Mouse (Mus musculus) embryonic fibroblast, embryonic 13.5 days (primary cell): ENCODE data around the gene Tuba1b. TPM values are rescaled to one million over a fixed set of nuclear protein-coding genes. Genes with fewer than 3 reads are reported as not detected.
A peak's percentile ranks its signal among the peaks of the same experiment; 100 is the strongest.

Source experiments
- H3K27ac ChIP-seq: 2 replicates; pipeline ENCODE4 v1.5.1; 2012; ENCODE audit warnings: low read length, control low read depth, inconsistent platforms; ENCODE audit not compliant: insufficient read depth
- H3K4me1 ChIP-seq: 2 replicates; pipeline ENCODE4 v1.6.1; 2011; ENCODE audit warnings: low read length; ENCODE audit not compliant: control insufficient read depth, insufficient read depth
- H3K4me3 ChIP-seq: 2 replicates; pipeline ENCODE4 v1.5.1; 2011; ENCODE audit warnings: mild to moderate bottlenecking, control low read depth, low read length; ENCODE audit not compliant: insufficient read depth
- CTCF ChIP-seq: IDR thresholded peaks from 2 replicates; pipeline ENCODE4 v1.5.1; 2011; ENCODE audit warnings: mild to moderate bottlenecking, control low read depth, low read length, moderate library complexity, borderline replicate concordance; ENCODE audit not compliant: insufficient read depth
- POLR2A ChIP-seq: IDR thresholded peaks from 2 replicates; pipeline ENCODE4 v1.6.1; 2011; ENCODE audit warnings: low read depth, mild to moderate bottlenecking, control low read depth, low read length, moderate library complexity
- polyA plus RNA-seq: library from polyadenylated mRNA; stranded (reverse); fragments of >200 nt; gene quantifications from 2 replicates; pipeline ENCODE4 v1.2.4, GENCODE M21; 2011; ENCODE audit warnings: low read depth; ENCODE audit not compliant: missing spikeins, insufficient read length

Gene Tuba1b
- polyA plus RNA-seq, 1 experiment = 3,138 TPM

GRCm38 (mm10) chr15:98902600-98902999 lies 31.8 kb downstream of the Tuba1b start:
- peaks cover 2% of the 10 kb centered on the region; the same call in 1 of the 2 replicates for H3K4me1 ChIP-seq
- TF ChIP-seq POLR2A (no peak), CTCF (no peak)
- no peak overlapping the region for H3K4me3 ChIP-seq
- H3K27ac ChIP-seq = no peak overlapping the region

- Histone ChIP-seq H3K4me3 (no peak overlapping the region), H3K4me1 (peaks cover 4% of the 10 kb centered on the region; the same call in 1 of the 2 replicates), H3K27ac (no peak overlapping the region)
- TF ChIP-seq CTCF (no peak), POLR2A (no peak)
Observed at GRCm38 (mm10) chr15:98901530-98901929, 32.8 kb downstream of the Tuba1b start.

GRCm38 (mm10) chr15:98897928-98898800 lies 36.2 kb downstream of the Tuba1b start, which contains the start of gene Dhh:
TSS of gene Dhh (minus strand) at chr15:98898540.
- peaks cover 4% of the 10 kb centered on the region; the same call in 1 of the 2 replicates for H3K4me1 ChIP-seq
- no peak within 1 kb of the TSS for H3K27ac ChIP-seq
- TF ChIP-seq CTCF = no peak
- 0 out of 2 replicates have a peak within 1 kb of the TSS, but pooled peaks have one; percentile 5 for H3K4me3 ChIP-seq

GRCm38 (mm10) chr15:98897495-98897894 lies 36.9 kb downstream of the Tuba1b start:
- H3K4me1 ChIP-seq = peaks cover 4% of the 10 kb centered on the region; the same call in 1 of the 2 replicates
- TF ChIP-seq CTCF (no peak), POLR2A (no peak)
- H3K27ac ChIP-seq = no peak overlapping the region
- H3K4me3 ChIP-seq = no peak overlapping the region

DNA sequence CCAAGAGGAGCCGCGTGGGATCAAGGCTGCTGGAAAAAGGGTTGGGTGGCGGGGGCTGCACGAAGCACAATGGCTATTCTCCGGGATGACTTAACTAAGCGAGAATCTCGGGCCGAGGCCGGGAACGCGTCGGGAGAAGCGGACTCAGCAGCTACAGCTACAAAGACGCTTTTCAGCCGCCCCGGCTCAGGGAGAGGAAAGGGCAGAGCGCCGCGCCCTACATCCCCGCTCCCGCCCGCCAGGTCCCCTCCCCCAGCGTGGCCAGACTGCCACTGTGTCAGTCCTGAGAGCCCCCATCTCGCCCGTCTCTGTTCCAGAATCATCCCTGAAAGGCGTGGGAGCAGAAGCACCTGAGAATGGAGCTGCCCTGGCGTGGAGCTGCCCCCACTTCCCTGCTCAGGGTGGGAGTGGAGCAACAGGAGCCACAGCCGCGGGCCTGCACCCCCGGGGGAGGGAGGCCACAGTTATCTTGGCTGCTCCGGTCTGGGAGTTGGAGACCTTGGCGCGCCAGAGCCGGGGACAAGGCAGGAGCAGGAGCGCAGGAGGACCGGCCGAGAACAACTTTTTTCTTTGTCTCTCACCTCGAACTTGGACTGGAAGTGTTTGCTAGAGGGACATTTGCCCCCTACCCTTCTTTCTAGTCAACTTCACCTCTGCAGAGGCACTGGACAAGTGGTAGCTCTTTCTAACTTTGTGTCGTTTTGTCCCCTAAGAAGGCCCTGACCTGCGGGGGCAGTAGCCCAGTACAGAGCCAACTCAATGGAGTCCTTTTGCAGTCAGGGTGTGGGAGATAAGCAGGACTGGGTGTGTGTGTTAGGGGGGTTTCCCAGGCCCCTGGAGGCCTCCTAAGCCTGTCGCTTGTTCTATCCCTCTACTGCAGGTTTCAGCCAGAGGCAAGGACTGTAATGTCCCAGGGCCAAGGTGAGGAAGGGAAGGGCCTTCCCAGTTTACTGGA lies 38.5 kb downstream of the Tuba1b start:
- Histone ChIP-seq H3K4me3 (no peak overlapping the region), H3K4me1 (peaks cover 4% of the 10 kb centered on the region; the same call in 1 of the 2 replicates), H3K27ac (no peak overlapping the region)
- TF ChIP-seq CTCF (no peak), POLR2A (no peak)

DNA sequence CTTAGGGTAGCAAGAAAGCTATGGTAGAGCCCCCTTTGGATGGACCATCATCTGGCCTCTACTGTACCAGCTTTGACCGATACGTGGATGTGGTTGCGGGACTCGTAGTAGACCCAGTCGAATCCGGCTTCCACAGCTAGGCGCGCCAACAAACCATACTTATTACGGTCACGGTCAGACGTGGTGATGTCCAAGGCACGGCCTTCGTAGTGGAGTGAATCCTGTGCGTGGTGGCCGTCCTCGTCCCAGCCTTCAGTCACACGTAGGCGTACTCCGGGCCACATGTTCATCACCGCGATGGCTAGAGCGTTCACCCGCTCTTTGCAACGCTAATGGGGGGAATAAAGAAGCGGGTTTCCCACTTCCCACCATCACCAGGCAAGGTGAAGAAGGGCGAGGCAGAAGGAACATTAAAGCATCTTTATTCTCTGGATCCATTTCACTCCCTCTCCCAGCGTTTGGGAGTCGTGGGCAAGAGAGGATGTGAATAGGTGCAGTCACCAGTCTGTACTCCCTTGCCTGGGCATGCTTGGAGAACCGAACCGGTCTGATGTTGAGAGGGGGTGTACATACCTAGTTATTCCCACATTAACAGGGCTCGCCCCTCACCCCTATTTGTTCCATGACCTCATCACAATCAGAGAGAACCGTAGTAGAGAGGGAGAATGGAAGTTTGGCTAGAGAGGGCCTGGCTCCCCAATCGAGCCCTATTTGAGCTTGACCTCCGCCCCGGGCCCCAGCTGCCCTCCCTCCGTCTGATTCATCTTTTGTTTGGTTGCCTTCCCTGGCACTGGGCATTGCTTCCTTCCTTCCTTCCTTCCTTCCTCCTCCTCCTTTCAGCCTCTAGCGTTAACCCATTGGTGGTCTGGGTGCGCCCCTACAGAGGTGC lies 39.4 kb downstream of the Tuba1b start:
- TF ChIP-seq POLR2A = no peak
- no peak for TF ChIP-seq CTCF
- Histone ChIP-seq H3K4me3 (no peak overlapping the region), H3K4me1 (peaks cover 4% of the 10 kb centered on the region; the same call in 1 of the 2 replicates), H3K27ac (no peak overlapping the region)

DNA sequence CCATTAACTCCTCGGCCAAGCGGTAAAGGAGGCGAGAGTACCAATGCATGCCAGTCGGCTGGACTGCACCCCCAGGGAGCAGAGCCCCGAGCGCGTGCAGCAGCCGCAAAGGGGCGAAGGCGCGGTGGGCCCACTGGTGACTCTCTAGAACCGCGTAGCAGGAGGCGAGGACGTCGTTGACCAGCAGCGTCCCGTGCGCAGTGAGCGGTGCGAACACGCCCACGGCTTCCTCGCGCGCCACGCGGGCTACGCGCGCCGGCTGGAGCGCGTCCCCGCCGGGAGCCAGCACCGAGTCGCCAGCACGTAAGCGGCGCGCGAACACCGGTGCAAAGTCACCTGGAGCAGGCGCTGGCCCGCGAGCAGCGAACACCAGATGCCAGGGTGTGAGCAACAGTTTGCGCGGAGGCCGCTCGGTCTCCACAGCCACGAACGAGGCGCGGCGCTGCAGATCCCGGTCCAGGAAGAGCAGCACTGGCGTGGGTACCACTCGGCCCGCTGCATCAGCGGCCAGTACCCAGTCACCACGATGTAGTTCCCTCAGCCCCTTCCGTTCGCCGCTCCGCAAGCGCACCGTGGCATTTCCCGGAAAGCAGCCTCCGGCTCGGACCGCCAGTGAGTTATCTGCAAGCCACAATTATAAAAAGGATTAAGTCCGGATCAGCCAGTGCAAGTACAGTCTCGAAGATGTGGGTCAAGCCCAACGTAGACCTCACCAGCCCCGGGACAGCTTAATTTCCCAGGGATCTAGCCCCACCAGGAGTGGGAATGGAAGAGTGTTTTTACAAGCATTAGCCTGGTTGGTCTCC lies 40.2 kb downstream of the Tuba1b start, which contains the start of gene Rhebl1:
Gene Rhebl1, minus strand, starts transcription at position 601 of the 806 bp plus-strand sequence.
- peaks cover 4% of the 10 kb centered on the region; the same call in 1 of the 2 replicates for H3K4me1 ChIP-seq
- TF ChIP-seq CTCF (no peak), POLR2A (0 out of 2 replicates have a peak, but pooled peaks have one; percentile 34)
- peak within 1 kb of the TSS; percentile 31 for H3K4me3 ChIP-seq
- H3K27ac ChIP-seq = no peak within 1 kb of the TSS

GRCm38 (mm10) chr15:98893036-98893435 lies 41.3 kb downstream of the Tuba1b start:
- Histone ChIP-seq H3K27ac (no peak overlapping the region), H3K4me1 (peaks cover 4% of the 10 kb centered on the region; the same call in 1 of the 2 replicates), H3K4me3 (no peak overlapping the region)
- no peak for TF ChIP-seq POLR2A
- TF ChIP-seq CTCF = no peak
